Mouse (Mus musculus): ENCODE data around the gene Sgtb. TPM values are rescaled to one million over a fixed set of nuclear protein-coding genes. Genes with fewer than 3 reads are reported as not detected.

Gene Sgtb
- 100 to 1,000 TPM; 127 to 157 TPM for total RNA-seq (2021)

GRCm38 (mm10) chr13:104109288-104109815, at the start of gene Sgtb, which contains the start of gene Nln:
Gene Sgtb (plus strand): TSS chr13:104109741.
Gene Nln (minus strand): TSS chr13:104109614.
- peak; percentile 84 to 88 for DNase-seq (ENCODE audit: low spot score in 2 of 2)
- intact Hi-C loops (cut with DNase I) = no loop called here

- intact Hi-C loops (cut with DNase I) = no loop called here
Observed at GRCm38 (mm10) chr13:104060231-104060630, 49.3 kb upstream of the Sgtb start.

GRCm38 (mm10) chr13:104061975-104062750, 47.4 kb upstream of the Sgtb start:
- intact Hi-C loops (cut with DNase I) = no loop called here
- DNase-seq (ENCODE audit: low spot score in 2 of 2) = no peak

More at GRCm38 (mm10) chr13:104060231-104060630, 49.3 kb upstream of the Sgtb start:
- no peak for DNase-seq (ENCODE audit: low spot score in 2 of 2)

GRCm38 (mm10) chr13:104063061-104063460, 46.5 kb upstream of the Sgtb start:
- intact Hi-C loops (cut with DNase I) = no loop called here
- no peak for DNase-seq (ENCODE audit: low spot score in 2 of 2)

- no peak for DNase-seq (ENCODE audit: low spot score in 2 of 2)
- intact Hi-C loops (cut with DNase I) = no loop called here
Observed at GRCm38 (mm10) chr13:104065649-104066347, 43.7 kb upstream of the Sgtb start.

- intact Hi-C loops (cut with DNase I) = no loop called here
- no peak for DNase-seq (ENCODE audit: low spot score in 2 of 2)
Observed at GRCm38 (mm10) chr13:104069216-104069615, 40.3 kb upstream of the Sgtb start.

- intact Hi-C loops (cut with DNase I) = no loop called here
- DNase-seq (ENCODE audit: low spot score in 2 of 2) = no peak
Observed at GRCm38 (mm10) chr13:104070703-104071102, 38.8 kb upstream of the Sgtb start.

GRCm38 (mm10) chr13:104072351-104072750, 37.2 kb upstream of the Sgtb start:
- intact Hi-C loops (cut with DNase I) = no loop called here
- peak; percentile 33 to 34 for DNase-seq (ENCODE audit: low spot score in 2 of 2)

- DNase-seq (ENCODE audit: low spot score in 2 of 2) = no peak
- intact Hi-C loops (cut with DNase I) = no loop called here
Observed at GRCm38 (mm10) chr13:104074230-104074629, 35.3 kb upstream of the Sgtb start.

- intact Hi-C loops (cut with DNase I) = no loop called here
- DNase-seq (ENCODE audit: low spot score in 2 of 2) = no peak
Observed at GRCm38 (mm10) chr13:104074731-104075130, 34.8 kb upstream of the Sgtb start.

- no peak for DNase-seq (ENCODE audit: low spot score in 2 of 2)
- intact Hi-C loops (cut with DNase I) = no loop called here
Observed at GRCm38 (mm10) chr13:104076993-104077392, 32.5 kb upstream of the Sgtb start.

- no peak for DNase-seq (ENCODE audit: low spot score in 2 of 2)
Observed at GRCm38 (mm10) chr13:104082504-104082903, 27.0 kb upstream of the Sgtb start.

GRCm38 (mm10) chr13:104084600-104084999, 24.9 kb upstream of the Sgtb start:
- DNase-seq (ENCODE audit: low spot score in 2 of 2) = no peak
- intact Hi-C loops (cut with DNase I) = no loop called here

More at GRCm38 (mm10) chr13:104082504-104082903, 27.0 kb upstream of the Sgtb start:
- intact Hi-C loops (cut with DNase I) = no loop called here

GRCm38 (mm10) chr13:104089387-104089786, 20.2 kb upstream of the Sgtb start:
- intact Hi-C loops (cut with DNase I) = no loop called here
- peak in 1 of 2 experiments; percentile 29 for DNase-seq (ENCODE audit: low spot score in 2 of 2)

- DNase-seq (ENCODE audit: low spot score in 2 of 2) = no peak
- intact Hi-C loops (cut with DNase I) = no loop called here
Observed at GRCm38 (mm10) chr13:104091734-104092133, 17.8 kb upstream of the Sgtb start.

- intact Hi-C loops (cut with DNase I) = no loop called here
- DNase-seq (ENCODE audit: low spot score in 2 of 2) = no peak
Observed at GRCm38 (mm10) chr13:104094531-104095385, 14.8 kb upstream of the Sgtb start.

GRCm38 (mm10) chr13:104095955-104096354, 13.6 kb upstream of the Sgtb start:
- intact Hi-C loops (cut with DNase I) = no loop called here
- no peak for DNase-seq (ENCODE audit: low spot score in 2 of 2)

GRCm38 (mm10) chr13:104097190-104097589, 12.4 kb upstream of the Sgtb start:
- intact Hi-C loops (cut with DNase I) = no loop called here
- DNase-seq (ENCODE audit: low spot score in 2 of 2) = no peak

GRCm38 (mm10) chr13:104100416-104100815, 9.1 kb upstream of the Sgtb start:
- intact Hi-C loops (cut with DNase I) = no loop called here
- DNase-seq (ENCODE audit: low spot score in 2 of 2) = no peak
